Mouse (Mus musculus): Measurements from ENCODE around the gene Bace1. TPM values are rescaled to one million over a fixed set of nuclear protein-coding genes. Genes with fewer than 3 reads are reported as not detected.
"Not testable (repeated sequence)": the region's sequence is repeated elsewhere in the genome, so short reads cannot be mapped to it uniquely, and the experiment has no call there.

Bace1 gene
- total RNA-seq, 2 experiments from 2014 or later = 35.6 to 37.1 TPM

- no peak for DNase-seq (ENCODE audit: low spot score)
Observed at GRCm38 (mm10) chr9:45833461-45833860, 4.9 kb upstream of the Bace1 start.

DNA sequence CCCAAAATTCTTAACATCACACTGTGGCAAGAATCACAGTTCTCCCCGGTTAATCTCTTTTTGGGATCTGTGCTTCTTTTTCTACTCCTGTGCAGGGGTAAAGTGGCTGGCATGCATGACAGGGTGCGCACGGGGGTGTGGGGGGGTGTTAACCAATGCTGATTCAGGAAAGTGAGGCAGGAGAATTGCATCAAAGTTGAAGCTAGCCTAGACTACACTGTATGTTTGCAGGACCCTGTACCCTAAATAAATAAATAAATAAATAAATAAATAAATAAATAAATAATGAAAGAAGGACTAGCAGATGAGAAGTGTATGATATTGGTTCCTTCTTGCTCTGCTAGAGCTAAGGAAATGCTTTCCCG, 329 bp upstream of the Bace1 start:
- no peak for DNase-seq (ENCODE audit: low spot score)

- DNase-seq (ENCODE audit: low spot score) = peak; percentile 68
Observed at GRCm38 (mm10) chr9:45839139-45839981, 980 bp downstream of the Bace1 start.

DNA sequence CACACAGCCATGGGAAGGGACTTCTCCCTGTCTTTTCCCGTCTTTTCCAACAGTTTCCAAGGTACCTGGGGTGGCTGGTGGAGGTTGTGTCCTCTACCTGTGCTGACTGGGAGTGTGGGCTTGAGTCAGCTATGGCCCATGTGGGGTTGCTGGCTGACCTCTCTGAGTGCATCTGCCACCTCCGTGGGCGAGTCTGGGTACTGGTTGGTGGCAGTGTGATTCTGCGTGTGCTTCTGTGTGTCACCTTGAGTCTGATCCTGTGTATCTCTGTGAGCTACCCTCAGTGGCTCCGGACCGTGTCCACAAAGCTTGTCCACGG, 1.6 kb downstream of the Bace1 start:
- no peak for DNase-seq (ENCODE audit: low spot score)

- DNase-seq (ENCODE audit: low spot score) = peak; percentile 64
Observed at GRCm38 (mm10) chr9:45840331-45840730, 2.0 kb downstream of the Bace1 start.

GRCm38 (mm10) chr9:45841458-45841857, 3.1 kb downstream of the Bace1 start:
- peak; percentile 47 for DNase-seq (ENCODE audit: low spot score)

- DNase-seq (ENCODE audit: low spot score) = peak; percentile 30
Observed at GRCm38 (mm10) chr9:45843007-45843406, 4.6 kb downstream of the Bace1 start.

- DNase-seq (ENCODE audit: low spot score) = no peak
Observed at GRCm38 (mm10) chr9:45843780-45844179, 5.4 kb downstream of the Bace1 start.

DNA sequence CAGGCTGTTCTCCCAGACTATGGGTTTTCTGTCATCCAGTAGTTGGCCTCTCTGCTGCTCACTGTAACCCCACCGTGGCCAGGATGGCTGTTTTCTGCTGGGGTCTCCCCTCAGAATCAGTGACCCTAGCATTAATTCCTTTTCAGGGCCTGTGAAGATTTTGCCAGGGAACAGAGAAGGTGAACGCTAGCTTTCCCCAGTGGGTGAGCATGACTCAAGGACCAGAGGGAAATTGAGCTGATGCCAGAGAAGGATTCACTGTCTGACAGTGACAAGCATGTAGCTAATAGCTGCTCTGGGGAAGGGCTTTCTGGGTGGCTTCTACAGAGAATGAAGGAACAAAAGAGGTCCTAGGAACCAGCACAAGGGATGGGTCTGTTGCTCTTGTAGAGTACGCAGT, 7.2 kb downstream of the Bace1 start:
- DNase-seq (ENCODE audit: low spot score) = no peak

DNA sequence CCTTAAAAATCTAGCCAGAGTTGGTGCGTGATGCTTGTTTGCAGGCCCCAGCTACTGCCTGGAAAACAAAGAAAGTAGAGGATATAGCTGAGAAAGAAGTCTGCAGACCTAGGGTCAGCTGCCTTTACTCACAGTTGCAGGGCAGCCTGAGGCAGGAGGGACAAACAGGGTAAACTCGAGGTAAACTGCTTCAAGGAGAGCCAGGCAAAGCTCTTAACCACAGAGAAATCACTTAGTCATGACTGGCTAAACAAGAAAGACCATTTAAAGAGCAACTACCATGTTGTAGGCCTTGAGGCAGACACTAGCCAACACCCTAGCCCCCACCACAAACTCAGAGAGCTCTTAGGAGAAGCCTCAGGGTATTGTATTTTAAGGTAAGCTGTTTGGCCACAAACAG, 7.8 kb downstream of the Bace1 start:
- not testable (repeated sequence) for DNase-seq (ENCODE audit: low spot score)

DNA sequence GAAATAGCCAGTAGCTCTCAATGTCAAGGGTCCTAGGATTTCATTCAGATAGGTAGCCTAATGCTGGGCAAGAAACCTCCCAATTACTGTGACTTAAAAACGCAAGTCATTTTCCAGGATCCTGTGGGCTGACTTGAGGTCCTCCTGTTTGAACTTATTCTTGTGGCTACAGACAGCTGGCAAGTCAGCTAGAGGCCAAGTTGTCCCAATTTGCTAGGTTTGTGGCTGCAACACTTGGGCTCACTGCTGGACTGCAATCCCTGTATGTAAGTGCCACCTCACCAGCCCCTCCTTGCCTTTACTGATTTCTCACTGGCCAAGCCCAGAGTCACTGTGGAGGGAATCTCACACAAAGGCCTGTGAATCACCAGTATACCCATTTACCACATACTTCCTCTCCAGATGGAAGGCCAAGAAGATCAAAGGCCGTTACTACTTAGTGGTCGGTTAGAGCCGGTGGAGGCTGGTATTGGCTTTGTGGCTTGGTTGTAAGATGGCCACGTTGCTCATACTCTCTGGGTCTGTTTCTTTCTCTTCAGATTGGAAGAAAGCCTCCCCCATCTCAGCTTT, 8.6 kb downstream of the Bace1 start:
- no peak for DNase-seq (ENCODE audit: low spot score)

DNA sequence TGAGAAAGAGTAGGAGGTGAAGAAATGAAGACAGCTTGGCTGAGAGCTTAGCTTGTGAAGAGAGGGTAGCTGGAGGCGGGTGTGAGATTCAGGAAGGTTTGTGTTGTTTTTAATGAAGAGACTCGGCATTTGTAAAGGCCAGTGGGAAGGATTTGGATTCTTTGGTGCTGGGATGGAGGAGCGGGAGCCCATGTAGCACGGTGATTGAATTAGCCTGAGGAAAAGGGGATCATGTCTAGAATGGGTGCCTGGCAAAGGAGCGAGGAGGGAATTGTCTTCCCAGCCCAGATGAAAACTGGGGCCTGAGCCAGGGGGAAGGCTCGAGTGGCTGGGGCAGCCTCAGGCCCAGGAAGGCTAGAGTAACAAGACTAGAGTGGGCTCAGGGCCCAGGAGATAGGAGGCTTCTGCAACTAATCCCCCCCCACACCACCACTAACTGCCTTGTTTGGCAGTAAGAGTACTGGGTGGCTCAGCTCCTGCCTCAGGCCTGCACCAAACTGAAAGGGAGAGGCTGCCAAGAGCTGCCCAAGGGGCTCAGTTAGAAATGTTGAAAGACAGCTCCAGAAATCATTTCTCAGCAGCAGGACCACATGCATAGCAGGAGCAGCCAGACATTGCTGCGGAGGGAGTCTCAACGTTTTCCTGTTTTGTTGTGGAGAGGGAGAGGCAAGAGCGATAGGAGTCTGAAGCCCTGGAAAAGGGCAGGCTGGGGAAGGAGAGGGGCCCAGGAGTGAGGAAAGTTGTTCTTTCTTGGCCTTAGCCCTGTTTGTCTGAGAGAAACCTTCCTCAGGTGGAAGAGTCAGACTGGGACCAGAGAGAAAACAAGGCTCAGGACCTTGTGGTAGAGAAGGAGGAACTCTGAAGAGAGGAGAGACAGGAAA, 11.4 kb downstream of the Bace1 start:
- peak; percentile 75 for DNase-seq (ENCODE audit: low spot score)

GRCm38 (mm10) chr9:45850528-45851155, 12.3 kb downstream of the Bace1 start:
- no peak for DNase-seq (ENCODE audit: low spot score)

GRCm38 (mm10) chr9:45851330-45851729, 12.9 kb downstream of the Bace1 start:
- no peak for DNase-seq (ENCODE audit: low spot score)

DNA sequence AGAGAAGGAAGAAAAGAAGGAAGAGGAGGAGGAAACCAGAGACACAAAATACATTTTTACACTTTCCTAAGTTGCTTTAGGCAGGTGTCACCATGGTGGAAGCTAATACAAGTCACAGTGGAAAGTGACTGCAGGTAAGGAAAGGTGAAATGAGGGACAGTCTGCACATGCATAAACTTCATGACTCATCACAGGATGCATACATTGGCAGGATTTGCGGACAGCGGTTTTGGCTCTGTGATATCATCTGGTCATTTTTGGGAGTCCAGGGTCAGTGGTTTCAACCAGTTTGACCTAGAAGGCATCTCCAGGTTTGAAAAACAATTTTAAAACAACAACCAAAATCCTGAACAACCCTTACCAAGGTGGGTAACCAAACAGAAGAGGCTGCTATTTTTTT, 13.4 kb downstream of the Bace1 start:
- no peak for DNase-seq (ENCODE audit: low spot score)

GRCm38 (mm10) chr9:45853695-45854094, 15.3 kb downstream of the Bace1 start:
- no peak for DNase-seq (ENCODE audit: low spot score)

DNA sequence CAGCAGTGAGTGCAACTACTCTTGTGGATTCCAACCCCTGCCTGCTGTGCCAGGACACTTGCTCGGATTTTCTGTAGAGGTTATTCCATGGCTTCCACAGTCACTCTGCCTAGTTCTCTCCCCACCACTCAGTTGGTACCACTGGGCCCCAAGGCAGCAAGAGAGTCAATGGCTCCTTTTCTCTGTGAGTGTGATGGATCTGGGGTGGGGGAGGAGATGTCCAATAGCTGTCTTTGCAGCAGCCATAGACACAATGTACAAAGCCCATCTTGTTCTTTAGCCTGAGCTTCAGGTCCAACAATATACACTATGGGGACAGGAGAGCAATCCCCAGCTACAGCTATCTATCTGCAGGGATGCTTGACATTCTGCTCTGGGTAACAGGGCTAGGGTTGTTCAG, 15.8 kb downstream of the Bace1 start:
- no peak for DNase-seq (ENCODE audit: low spot score)

DNA sequence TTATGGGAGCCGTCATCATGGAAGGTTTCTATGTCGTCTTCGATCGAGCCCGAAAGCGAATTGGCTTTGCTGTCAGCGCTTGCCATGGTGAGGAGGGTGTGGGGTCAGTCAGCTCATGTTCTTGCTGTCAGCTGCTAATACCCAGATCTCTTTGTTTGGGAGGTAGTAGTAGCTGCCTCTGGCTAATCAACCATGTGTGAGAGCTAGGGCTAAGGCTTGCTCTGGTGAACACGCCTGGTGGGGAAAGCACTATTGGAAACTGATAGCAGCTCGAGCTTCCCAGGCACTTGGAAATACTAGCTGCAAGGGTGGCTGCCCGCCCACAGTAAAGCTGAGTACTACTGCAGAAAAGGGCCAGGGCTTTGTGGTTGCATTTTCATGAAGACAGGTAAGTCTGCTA, 21.0 kb downstream of the Bace1 start:
- DNase-seq (ENCODE audit: low spot score) = no peak

DNA sequence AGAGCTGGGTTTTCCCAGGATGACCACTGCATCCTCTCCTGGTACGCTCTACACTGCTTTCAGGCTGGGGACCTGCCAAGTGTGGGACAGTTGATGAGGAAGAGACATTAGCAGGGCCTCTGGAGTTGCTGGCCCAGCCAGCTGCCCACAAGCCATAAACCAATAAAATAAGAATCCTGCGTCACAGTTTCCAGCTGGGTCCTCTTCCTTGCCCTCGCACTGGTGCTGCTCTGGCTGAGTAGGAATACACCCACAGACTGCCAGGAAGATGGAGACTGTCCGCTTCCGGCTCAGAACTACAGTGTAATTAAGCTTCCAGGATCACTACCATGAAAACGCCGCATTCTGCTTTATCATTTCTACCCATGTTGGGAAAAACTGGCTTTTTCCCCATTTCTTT, 23.4 kb downstream of the Bace1 start:
- DNase-seq (ENCODE audit: low spot score) = peak; percentile 12

GRCm38 (mm10) chr9:45869181-45869580, 30.8 kb downstream of the Bace1 start:
- DNase-seq (ENCODE audit: low spot score) = no peak

DNA sequence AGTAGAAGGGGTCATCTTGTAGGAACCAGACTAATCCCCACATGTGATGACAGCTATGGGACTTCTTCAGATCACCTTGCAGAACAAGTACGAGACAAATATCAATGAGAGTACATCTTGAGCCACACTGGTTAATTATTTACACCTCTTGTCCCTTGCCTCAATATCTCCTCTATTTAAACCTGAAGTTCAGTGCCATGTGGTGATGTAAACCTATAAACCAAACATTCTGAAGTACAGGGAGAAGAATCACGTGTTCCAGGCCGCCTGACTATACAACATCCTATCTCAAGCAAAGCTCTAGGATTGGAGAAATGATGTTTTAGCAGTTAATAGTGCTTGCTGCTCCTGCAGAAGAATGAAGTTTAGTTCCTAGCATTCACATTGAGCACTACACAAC, 31.9 kb downstream of the Bace1 start:
- no peak for DNase-seq (ENCODE audit: low spot score)

GRCm38 (mm10) chr9:45877928-45878327, 39.5 kb downstream of the Bace1 start:
- DNase-seq (ENCODE audit: low spot score) = peak; percentile 64

Measured in gastrocnemius, adult 18-20 months (tissue).